Mouse (Mus musculus) cerebellum, adult 2 months (tissue): ENCODE measurements around the gene Sox4.

Experiments
- CTCF ChIP-seq: fragments of 200-500 bp; IDR thresholded peaks from 2 replicates; pipeline ENCODE4 v1.5.1; 2011; ENCODE audit warnings: low read depth, mild to moderate bottlenecking, control low read depth, low read length, moderate library complexity, borderline replicate concordance; ENCODE audit not compliant: insufficient read depth
- POLR2A ChIP-seq: fragments of 200-500 bp; IDR thresholded peaks from 2 replicates; pipeline ENCODE4 v1.6.1; 2011; ENCODE audit warnings: low read length, control low read depth, borderline replicate concordance; ENCODE audit not compliant: insufficient read depth

DNA sequence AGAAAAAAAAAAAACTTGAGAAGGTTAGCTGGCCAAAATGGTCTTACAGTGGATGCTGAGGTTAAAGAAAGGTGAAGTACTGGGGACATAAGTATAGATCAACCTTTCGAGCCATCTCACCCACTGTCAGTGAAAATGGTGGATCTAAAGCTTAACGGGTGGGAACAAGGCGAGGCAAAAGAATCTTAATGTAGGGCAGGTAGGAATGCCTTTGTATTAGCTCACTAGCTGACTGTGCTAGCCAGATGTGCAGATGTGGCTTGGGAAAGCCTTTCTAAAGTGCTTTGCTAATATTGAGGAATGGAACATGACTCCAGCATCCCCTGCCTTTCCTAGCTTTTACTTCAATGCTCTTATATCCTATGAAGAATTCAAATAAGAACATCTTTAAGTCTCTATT lies 30.4 kb downstream of the Sox4 start:
- TF ChIP-seq CTCF (no peak), POLR2A (no peak)
